In the genomic region with DNA sequence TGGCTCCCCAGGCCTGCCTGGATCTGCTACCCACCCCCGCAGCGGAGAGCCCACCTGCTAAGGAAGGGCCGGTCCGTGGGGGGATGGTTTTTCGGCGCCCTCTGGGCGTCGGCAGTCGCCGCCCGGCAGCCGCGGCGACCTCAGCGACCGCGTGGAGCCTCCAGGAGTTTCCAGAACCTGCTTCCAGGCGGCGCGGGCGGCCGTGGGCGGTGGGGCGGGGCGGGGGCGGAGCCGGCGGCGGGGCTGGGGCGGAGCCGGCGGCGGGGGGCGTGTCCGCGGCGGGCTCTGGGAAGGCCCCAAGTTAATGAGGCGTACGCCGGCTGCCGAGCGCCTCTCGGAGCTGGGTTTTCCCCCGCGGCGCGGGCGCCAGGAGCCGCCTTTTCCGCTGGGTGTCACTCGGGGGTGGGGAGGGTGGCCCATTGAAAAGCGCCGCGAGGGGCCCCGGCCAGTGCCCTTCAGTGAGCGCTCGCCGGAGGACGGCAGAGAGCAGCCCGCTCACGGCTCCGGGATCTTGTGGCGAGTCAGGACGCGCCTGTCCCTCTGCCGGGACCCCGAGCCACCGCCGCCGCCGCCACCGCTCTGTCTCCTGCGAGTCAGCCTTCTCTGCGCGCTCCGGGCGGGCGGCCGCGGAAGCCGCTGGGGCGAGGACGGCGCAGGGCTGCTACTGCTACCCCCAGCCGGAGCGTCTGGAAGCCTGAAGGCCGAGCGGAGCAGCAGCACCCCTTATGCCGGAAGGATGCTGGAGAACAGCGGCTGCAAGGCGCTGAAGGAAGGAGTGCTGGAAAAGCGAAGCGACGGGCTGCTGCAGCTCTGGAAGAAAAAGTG, we compare ENCODE assay signal across 8 mouse cellular contexts. TPM values are rescaled to one million over a fixed set of nuclear protein-coding genes. Genes with fewer than 3 reads are reported as not detected.
DNase-seq lines count a peak whose midpoint lies in the region; ATAC-seq lines count a peak whose summit lies in the region.

A gene (plus strand): TSS at position 186 of the 825 bp plus-strand sequence.

- peak; percentile 90 for ATAC-seq in hindbrain, embryonic 14.5 days (ENCODE audit: low FRiP score)

- H3K4me3 ChIP-seq in hindbrain, embryonic 14.5 days (replicated peaks; ENCODE audit: low read length) = peak within 1 kb of the TSS; percentile 81

- H3K4me2 ChIP-seq in hindbrain, embryonic 14.5 days (replicated peaks) = peak within 1 kb of the TSS; percentile 64

- under 1% methylated on average over 88 of the region's 94 CpGs for WGBS in hindbrain, embryonic 14.5 days

- H3K36me3 ChIP-seq in hindbrain, embryonic 14.5 days (replicated peaks; ENCODE audit: control insufficient read depth, insufficient read depth) = no peaks in the 10 kb centered on the region

- peak; percentile 98 for DNase-seq in NIH3T3 (ENCODE audit: low read depth)
- peak; percentile 85 to 93 for DNase-seq in cerebellum, postnatal 14 days
- peak; percentile 86 to 87 for DNase-seq in frontal cortex, postnatal 25 days (ENCODE audit: low spot score in 2 of 2)
- DNase-seq in hindbrain, embryonic 14.5 days (ENCODE audit: low spot score) = peak; percentile 86
- DNase-seq in layer of hippocampus, postnatal 36 days = peak; percentile 94
- DNase-seq in lung, postnatal 36 days = peak; percentile 96
- DNase-seq in retina, postnatal 1 day = peak; percentile 94
- DNase-seq in urinary bladder, adult 18-20 months (ENCODE audit: low spot score in 2 of 2) = peak; percentile 96 to 97

- peaks cover 12% of the 10 kb centered on the region for H3K4me1 ChIP-seq in hindbrain, embryonic 14.5 days (replicated peaks; ENCODE audit: control insufficient read depth, insufficient read depth, low read length)

- H3K27ac ChIP-seq in hindbrain, embryonic 14.5 days = peak within 1 kb of the TSS; percentile 91

- peak within 1 kb of the TSS; percentile 95 for H3K9ac ChIP-seq in hindbrain, embryonic 14.5 days

- H3K9me3 ChIP-seq in hindbrain, embryonic 14.5 days (ENCODE audit: control insufficient read depth, low read length) = no peaks in the 10 kb centered on the region

- no peaks in the 10 kb centered on the region for H3K27me3 ChIP-seq in hindbrain, embryonic 14.5 days (ENCODE audit: control insufficient read depth, insufficient read depth, low read length)

RNA-seq across cellular contexts. Expression of the gene that starts here (rescaled TPM):
- 57.7 and 66.6 TPM in 2 replicates for polyA plus RNA-seq in hindbrain, embryonic 14.5 days (2014; fragmentation: Nextera tagmentation; extraction: Ambion mirVana)
- 10 to 100 TPM; 18.1 to 19.1 TPM for total RNA-seq in layer of hippocampus, postnatal 36 days (2021)

Comparison
In these comparisons a context has a peak if more than half of its experiments do, and no peak if none do; other contexts are left out.
1. Peak in every context shown above with its lines: DNase-seq, ATAC-seq, H3K4me3 ChIP-seq and H3K27ac ChIP-seq.